Mouse (Mus musculus) forebrain, embryonic 11.5 days (tissue): ENCODE data around the gene Ccdc24. TPM values are rescaled to one million over a fixed set of nuclear protein-coding genes. Genes with fewer than 3 reads are reported as not detected.

Experiments
- ATAC-seq: fragments of 200-750 bp; cut with Nextera tagmentation; replicated peaks from 2 replicates; pipeline ENCODE4 v1.8.0; 2017; ENCODE audit warnings: moderate TSS enrichment; ENCODE audit not compliant: low FRiP score
- DNase-seq: peaks from one replicate; pipeline ENCODE4 v3.0.0-alpha.2; 2017; ENCODE audit warnings: low spot score
- H3K27ac ChIP-seq: fragments of 300-500 bp; sonication (generic); 2 replicates; pipeline ENCODE4 v1.5.1; 2014; ENCODE audit warnings: low read depth, low read length
- H3K27me3 ChIP-seq: fragments of 300-500 bp; sonication (generic); 2 replicates; pipeline ENCODE4 v1.6.1; 2014; ENCODE audit warnings: mild to moderate bottlenecking, low read length, mixed read lengths; ENCODE audit not compliant: control insufficient read depth, insufficient read depth
- H3K36me3 ChIP-seq: fragments of 300-500 bp; sonication (generic); 2 replicates; pipeline ENCODE4 v1.6.1; 2014; ENCODE audit warnings: mild to moderate bottlenecking, low read length, moderate library complexity, mixed read lengths; ENCODE audit not compliant: control insufficient read depth, insufficient read depth
- H3K4me1 ChIP-seq: fragments of 300-500 bp; sonication (generic); replicated peaks from 2 replicates; pipeline ENCODE4 v1.6.1; 2014; ENCODE audit warnings: low read length, mixed read lengths; ENCODE audit not compliant: control insufficient read depth, insufficient read depth
- H3K4me2 ChIP-seq: fragments of 300-500 bp; sonication (generic); 2 replicates; pipeline ENCODE4 v1.6.1; 2014; ENCODE audit warnings: low read depth, mild to moderate bottlenecking, low read length, moderate library complexity, mixed read lengths; ENCODE audit not compliant: severe bottlenecking
- H3K4me3 ChIP-seq: fragments of 300-500 bp; sonication (generic); 2 replicates; pipeline ENCODE4 v1.5.1; 2014; ENCODE audit warnings: low read depth, low read length
- H3K9ac ChIP-seq: fragments of 300-500 bp; sonication (generic); 2 replicates; pipeline ENCODE4 v1.6.1; 2014; ENCODE audit warnings: low read length
- H3K9me3 ChIP-seq: fragments of 300-500 bp; sonication (generic); 2 replicates; pipeline ENCODE4 v1.6.1; 2016; ENCODE audit warnings: low read length, mixed read lengths; ENCODE audit not compliant: control insufficient read depth
- WGBS: fragments of 180-500 bp; shearing (Covaris S2); extraction: QIAGEN DNeasy Blood & Tissue Kit; methylation state at CpG from one replicate; pipeline ENCODE4 v1.1.7; 2014; 5-methylcytosine and 5-hydroxymethylcytosine counted together
- polyA plus RNA-seq: library from polyadenylated mRNA; unstranded; fragments of >200 nt; fragmentation: Nextera tagmentation; extraction: Ambion mirVana; gene quantifications from 2 replicates; pipeline ENCODE4 v1.2.1, GENCODE M21; 2014

Ccdc24 gene
- polyA plus RNA-seq, 1 experiment from 2014 or later = 1.7 TPM

- H3K4me3 ChIP-seq = no peak overlapping the region
- WGBS = 35% methylated on average over 4 of the region's 4 CpGs
- no peaks in the 10 kb centered on the region for H3K27me3 ChIP-seq
- H3K27ac ChIP-seq = no peak overlapping the region
- no peaks in the 10 kb centered on the region; the same call in 1 of the 2 replicates for H3K4me1 ChIP-seq
- DNase-seq = no peak
- H3K4me2 ChIP-seq = no peak overlapping the region
- no peaks in the 10 kb centered on the region for H3K9me3 ChIP-seq
- ATAC-seq = no peak
- H3K9ac ChIP-seq = no peak overlapping the region
- no peaks in the 10 kb centered on the region for H3K36me3 ChIP-seq
These were observed 9.5 kb downstream of the Ccdc24 start for GRCm38 (mm10) chr4:117862823-117863222.

- H3K4me1 ChIP-seq = no peaks in the 10 kb centered on the region; the same call in 1 of the 2 replicates
- H3K27me3 ChIP-seq = no peaks in the 10 kb centered on the region
- no peak overlapping the region for H3K9ac ChIP-seq
- H3K36me3 ChIP-seq = no peaks in the 10 kb centered on the region
- H3K27ac ChIP-seq = no peak overlapping the region
- no peak overlapping the region for H3K4me2 ChIP-seq
- DNase-seq = no peak
- no peak for ATAC-seq
- WGBS = 86% methylated on average over 9 of the region's 9 CpGs
- no peak overlapping the region for H3K4me3 ChIP-seq
- H3K9me3 ChIP-seq = no peaks in the 10 kb centered on the region
These were observed 11.8 kb downstream of the Ccdc24 start for GRCm38 (mm10) chr4:117860570-117860969.

GRCm38 (mm10) chr4:117858794-117859193, 13.6 kb downstream of the Ccdc24 start:
- Histone ChIP-seq H3K4me1 (no peaks in the 10 kb centered on the region; the same call in 1 of the 2 replicates), H3K27ac (no peak overlapping the region), H3K4me3 (no peak overlapping the region), H3K9ac (no peak overlapping the region), H3K4me2 (no peak overlapping the region), H3K36me3 (no peaks in the 10 kb centered on the region), H3K9me3 (no peaks in the 10 kb centered on the region), H3K27me3 (no peaks in the 10 kb centered on the region)
- DNase-seq = peak; percentile 69
- WGBS = 66% methylated on average over 3 of the region's 3 CpGs
- ATAC-seq = no peak

- Histone ChIP-seq H3K27me3 (no peaks in the 10 kb centered on the region), H3K36me3 (no peaks in the 10 kb centered on the region), H3K4me1 (no peaks in the 10 kb centered on the region; the same call in 1 of the 2 replicates), H3K9me3 (no peaks in the 10 kb centered on the region), H3K9ac (no peak overlapping the region), H3K4me3 (no peak overlapping the region), H3K27ac (no peak overlapping the region), H3K4me2 (no peak overlapping the region)
- no peak for DNase-seq
- no peak for ATAC-seq
- 82% methylated on average over 9 of the region's 9 CpGs for WGBS
These were observed 17.2 kb downstream of the Ccdc24 start for GRCm38 (mm10) chr4:117855146-117855545.

- Histone ChIP-seq H3K27me3 (no peaks in the 10 kb centered on the region), H3K9me3 (no peaks in the 10 kb centered on the region), H3K36me3 (no peaks in the 10 kb centered on the region), H3K4me3 (no peak overlapping the region), H3K4me1 (peaks cover 8% of the 10 kb centered on the region; the same call in 1 of the 2 replicates), H3K4me2 (no peak overlapping the region), H3K27ac (no peak overlapping the region), H3K9ac (no peak overlapping the region)
- no peak for ATAC-seq
- DNase-seq = no peak
- WGBS = 91% methylated on average over 10 of the region's 10 CpGs
These were observed 20.0 kb downstream of the Ccdc24 start for GRCm38 (mm10) chr4:117852152-117852868.

GRCm38 (mm10) chr4:117850871-117851270, 21.5 kb downstream of the Ccdc24 start:
- WGBS = 81% methylated on average over 7 of the region's 7 CpGs
- no peak overlapping the region for H3K4me3 ChIP-seq
- H3K27me3 ChIP-seq = no peaks in the 10 kb centered on the region
- H3K9me3 ChIP-seq = no peaks in the 10 kb centered on the region
- H3K9ac ChIP-seq = no peak overlapping the region
- no peaks in the 10 kb centered on the region for H3K36me3 ChIP-seq
- ATAC-seq = no peak
- no peak for DNase-seq
- no peak overlapping the region for H3K27ac ChIP-seq
- H3K4me1 ChIP-seq = peaks cover 8% of the 10 kb centered on the region; the same call in 1 of the 2 replicates
- H3K4me2 ChIP-seq = no peak overlapping the region

- H3K4me3 ChIP-seq = no peak overlapping the region
- H3K9me3 ChIP-seq = no peaks in the 10 kb centered on the region
- H3K27me3 ChIP-seq = no peaks in the 10 kb centered on the region
- H3K4me1 ChIP-seq = peaks cover 8% of the 10 kb centered on the region; the same call in 1 of the 2 replicates
- DNase-seq = no peak
- no peak overlapping the region for H3K27ac ChIP-seq
- H3K4me2 ChIP-seq = no peak overlapping the region
- 84% methylated on average over 7 of the region's 7 CpGs for WGBS
- H3K36me3 ChIP-seq = no peaks in the 10 kb centered on the region
- no peak for ATAC-seq
- no peak overlapping the region; the same call in 1 of the 2 replicates for H3K9ac ChIP-seq
These were observed 22.2 kb downstream of the Ccdc24 start for GRCm38 (mm10) chr4:117850176-117850575.

- Histone ChIP-seq H3K27ac (no peak overlapping the region), H3K27me3 (no peaks in the 10 kb centered on the region), H3K36me3 (no peaks in the 10 kb centered on the region), H3K9ac (peak overlapping the region; percentile 32), H3K4me2 (no peak overlapping the region), H3K4me3 (no peak overlapping the region), H3K4me1 (peaks cover 8% of the 10 kb centered on the region; the same call in 1 of the 2 replicates), H3K9me3 (no peaks in the 10 kb centered on the region)
- DNase-seq = no peak
- 27% methylated on average over 5 of the region's 5 CpGs for WGBS
- ATAC-seq = no peak
These were observed 22.9 kb downstream of the Ccdc24 start for GRCm38 (mm10) chr4:117849506-117849905.

- Histone ChIP-seq H3K27ac (no peak overlapping the region), H3K27me3 (no peaks in the 10 kb centered on the region), H3K4me1 (peaks cover 8% of the 10 kb centered on the region; the same call in 1 of the 2 replicates), H3K9ac (peak overlapping the region; percentile 32), H3K36me3 (no peaks in the 10 kb centered on the region), H3K4me2 (no peak overlapping the region), H3K9me3 (no peaks in the 10 kb centered on the region), H3K4me3 (no peak overlapping the region)
- no peak; the same call in 1 of the 2 replicates for ATAC-seq
- 59% methylated on average over 17 of the region's 17 CpGs for WGBS
- no peak for DNase-seq
These were observed 23.3 kb downstream of the Ccdc24 start for GRCm38 (mm10) chr4:117849063-117849462.
